In the genomic region with DNA sequence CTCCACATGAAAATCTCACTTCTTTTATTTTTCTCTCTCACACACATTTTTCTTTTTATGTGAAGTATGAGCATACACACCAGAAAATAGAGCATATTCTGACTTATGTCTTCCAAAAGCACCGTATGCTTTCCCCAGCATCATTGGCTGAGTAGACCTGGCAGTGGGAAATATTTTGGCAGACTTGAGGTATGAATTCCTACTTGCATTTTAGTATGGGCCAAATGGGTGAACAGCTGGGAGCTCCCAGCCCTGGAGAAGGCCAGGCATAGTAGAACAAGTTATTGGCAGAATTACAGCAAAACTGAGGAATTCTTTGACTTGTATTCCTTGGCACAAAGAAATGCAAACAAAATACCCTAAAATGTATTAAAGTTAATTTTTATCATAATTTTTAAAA, we compare ENCODE assay signal across 14 mouse cellular contexts.
DNase-seq lines count a peak whose midpoint lies in the region; ATAC-seq lines count a peak whose summit lies in the region.
"Had no signal": no experiment of that assay in that cellular context is flagged by ENCODE, and none has a peak within 500 bp of the region (broad histone marks: within the 10 kb centered on the region; RNA-seq: fewer than 3 reads in every experiment).

No protein-coding gene starts in this region.

- no peak for DNase-seq in forebrain, embryonic 10.5 days (ENCODE audit: extremely low spot score, low spot score)
- peak; percentile 8 for DNase-seq in cerebellum, adult 11 months
- DNase-seq in frontal cortex, adult 2 months (ENCODE audit: extremely low spot score in 1 of 2, low spot score in 1 of 2): peak; percentile 4 to 37
- peak; percentile 3 to 4 for DNase-seq in left cerebral cortex, postnatal 36 days (ENCODE audit: low spot score in 2 of 2)
- no peak for DNase-seq in thymus, adult 18-20 months
- DNase-seq in embryo, embryonic 9.5 days (ENCODE audit: extremely low spot score): no peak
- DNase-seq in gastrocnemius, postnatal 4 days (ENCODE audit: low spot score in 2 of 2): no peak
- DNase-seq: gastrocnemius, postnatal 14 days; midbrain, embryonic 14.5 days had no signal

- no peak overlapping the region for H3K9ac ChIP-seq in forebrain, embryonic 13.5 days
- H3K9ac ChIP-seq: embryonic facial prominence, embryonic 15.5 days; heart, embryonic 15.5 days; limb, embryonic 13.5 days had no signal

- no peaks in the 10 kb centered on the region for H3K36me3 ChIP-seq in forebrain, embryonic 13.5 days (ENCODE audit: poor library complexity, severe bottlenecking)
- no peaks in the 10 kb centered on the region for H3K36me3 ChIP-seq in forebrain, embryonic 10.5 days (replicated peaks)
- H3K36me3 ChIP-seq: embryonic facial prominence, embryonic 15.5 days; heart, embryonic 15.5 days; limb, embryonic 13.5 days had no signal

- H3K4me2 ChIP-seq in forebrain, embryonic 13.5 days: no peak overlapping the region
- H3K4me2 ChIP-seq: embryonic facial prominence, embryonic 15.5 days; heart, embryonic 15.5 days; limb, embryonic 13.5 days had no signal

- H3K9me3 ChIP-seq in forebrain, embryonic 13.5 days (replicated peaks): no peaks in the 10 kb centered on the region
- H3K9me3 ChIP-seq in forebrain, embryonic 10.5 days: no peaks in the 10 kb centered on the region
- H3K9me3 ChIP-seq: embryonic facial prominence, embryonic 15.5 days; heart, embryonic 15.5 days; limb, embryonic 13.5 days had no signal

- H3K4me3 ChIP-seq in forebrain, embryonic 13.5 days: no peak overlapping the region
- no peak overlapping the region for H3K4me3 ChIP-seq in forebrain, embryonic 10.5 days
- H3K4me3 ChIP-seq: embryonic facial prominence, embryonic 15.5 days; heart, embryonic 15.5 days; limb, embryonic 13.5 days had no signal

- H3K4me1 ChIP-seq in forebrain, embryonic 13.5 days: no peaks in the 10 kb centered on the region
- no peaks in the 10 kb centered on the region for H3K4me1 ChIP-seq in forebrain, embryonic 10.5 days
- H3K4me1 ChIP-seq: embryonic facial prominence, embryonic 15.5 days; heart, embryonic 15.5 days; limb, embryonic 13.5 days had no signal

- 75% methylated on average over 1 of the region's 1 CpGs for WGBS in forebrain, embryonic 13.5 days
- 91% methylated on average over 1 of the region's 1 CpGs for WGBS in forebrain, embryonic 10.5 days

- intact Hi-C loops in left cerebral cortex, postnatal 36 days (cut with DNase I): no loop called here

- H3K27ac ChIP-seq in forebrain, embryonic 13.5 days: no peak overlapping the region
- no peak overlapping the region for H3K27ac ChIP-seq in forebrain, embryonic 10.5 days
- H3K27ac ChIP-seq: embryonic facial prominence, embryonic 15.5 days; heart, embryonic 15.5 days; limb, embryonic 13.5 days had no signal

- H3K27me3 ChIP-seq in forebrain, embryonic 13.5 days: no peaks in the 10 kb centered on the region
- H3K27me3 ChIP-seq in forebrain, embryonic 10.5 days (ENCODE audit: poor library complexity, severe bottlenecking): no peaks in the 10 kb centered on the region
- H3K27me3 ChIP-seq: embryonic facial prominence, embryonic 15.5 days; heart, embryonic 15.5 days; limb, embryonic 13.5 days had no signal

- peak; percentile 89 for ATAC-seq in forebrain, embryonic 13.5 days
- ATAC-seq: lung, postnatal 0 days had no signal

Comparison
In these comparisons a context has a peak if more than half of its experiments do, and no peak if none do; other contexts are left out.
1. DNase-seq: peak in cerebellum, adult 11 months (single experiment), frontal cortex, adult 2 months (2 of 2) and left cerebral cortex, postnatal 36 days (2 of 2); none in forebrain, embryonic 10.5 days (single experiment), thymus, adult 18-20 months (0 of 2), embryo, embryonic 9.5 days (single experiment) and gastrocnemius, postnatal 4 days (0 of 2).